Mouse (Mus musculus) heart, postnatal 0 days (tissue): ENCODE data around the gene Mtmr3.

Experiments
- CTCF ChIP-seq: IDR thresholded peaks from 2 replicates; pipeline ENCODE4 v1.5.1; 2016; ENCODE audit warnings: antibody characterized with exemption, control low read depth, low read depth
- EP300 ChIP-seq: IDR thresholded peaks from 2 replicates; pipeline ENCODE4 v1.6.1; 2016; ENCODE audit warnings: antibody characterized with exemption, low read depth

- TF ChIP-seq CTCF (no peak), EP300 (no peak)
These were observed 87.2 kb downstream of the Mtmr3 start for GRCm38 (mm10) chr11:4507421-4507820.
